Mouse (Mus musculus): ENCODE data around the gene Slc22a3. TPM values are rescaled to one million over a fixed set of nuclear protein-coding genes. Genes with fewer than 3 reads are reported as not detected.

The Slc22a3 gene
- polyA plus RNA-seq, 1 experiment from 2014 or later = 0.17 TPM

DNA sequence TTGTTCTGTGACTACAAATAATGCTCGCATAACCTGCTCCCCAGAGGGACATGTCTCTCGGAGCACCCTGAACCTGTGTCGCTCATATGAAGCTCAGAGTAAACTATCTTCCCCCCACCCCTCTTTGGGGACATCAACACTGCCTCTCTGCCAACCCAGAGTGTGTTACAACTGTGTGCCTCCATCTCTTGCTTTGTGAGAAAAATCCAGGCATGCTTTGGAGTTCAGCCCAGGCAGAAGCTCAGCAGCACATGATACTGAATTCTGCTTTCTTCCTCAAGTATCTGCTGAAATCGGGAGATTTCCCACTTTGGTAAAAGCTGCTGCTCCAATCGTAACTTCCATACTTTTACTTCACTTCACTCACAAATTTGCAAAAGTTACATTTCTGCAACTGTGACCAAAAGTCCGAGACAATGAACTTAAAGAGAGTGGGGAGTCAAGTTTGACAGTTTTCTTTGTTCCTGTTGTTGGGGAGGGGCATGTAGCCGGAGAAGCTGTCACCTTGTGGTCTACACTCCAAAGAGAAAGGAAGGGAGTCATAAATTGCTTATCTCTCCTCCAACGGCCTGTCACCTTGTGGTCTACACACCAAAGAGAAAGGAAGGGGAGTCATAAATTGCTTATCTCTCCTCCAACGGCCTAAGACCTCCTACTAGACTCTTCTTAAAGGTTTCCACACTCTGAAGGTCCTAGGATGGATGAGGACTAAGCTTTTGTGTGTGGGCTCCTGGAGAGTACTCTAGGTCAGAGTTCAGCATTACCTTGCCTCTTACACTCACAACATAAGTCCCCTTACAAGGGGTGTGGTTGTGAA lies 5.8 kb upstream of the Slc22a3 start:
- no peak overlapping the region for H3K9ac ChIP-seq (ENCODE audit: low read length)
- no peak overlapping the region for H3K27ac ChIP-seq (replicated peaks; ENCODE audit: low read depth, low read length)
- ATAC-seq (ENCODE audit: insufficient number of reproducible peaks, low FRiP score, low TSS enrichment, low read depth) (no peak), DNase-seq (ENCODE audit: low spot score) (no peak)
- 59% methylated on average over 9 of the region's 9 CpGs for WGBS
- H3K4me3 ChIP-seq (ENCODE audit: low read depth, low read length) = no peak overlapping the region
- H3K36me3 ChIP-seq (ENCODE audit: control insufficient read depth, insufficient read depth, low read length) = no peaks in the 10 kb centered on the region
- H3K4me2 ChIP-seq (ENCODE audit: low read depth, severe bottlenecking) = no peak overlapping the region
- H3K4me1 ChIP-seq (ENCODE audit: control insufficient read depth, insufficient read depth, low read length) = no peaks in the 10 kb centered on the region
- peaks cover 8% of the 10 kb centered on the region for H3K27me3 ChIP-seq (ENCODE audit: control insufficient read depth, insufficient read depth, low read length)
- H3K9me3 ChIP-seq (ENCODE audit: control insufficient read depth, low read length) = no peaks in the 10 kb centered on the region

DNA sequence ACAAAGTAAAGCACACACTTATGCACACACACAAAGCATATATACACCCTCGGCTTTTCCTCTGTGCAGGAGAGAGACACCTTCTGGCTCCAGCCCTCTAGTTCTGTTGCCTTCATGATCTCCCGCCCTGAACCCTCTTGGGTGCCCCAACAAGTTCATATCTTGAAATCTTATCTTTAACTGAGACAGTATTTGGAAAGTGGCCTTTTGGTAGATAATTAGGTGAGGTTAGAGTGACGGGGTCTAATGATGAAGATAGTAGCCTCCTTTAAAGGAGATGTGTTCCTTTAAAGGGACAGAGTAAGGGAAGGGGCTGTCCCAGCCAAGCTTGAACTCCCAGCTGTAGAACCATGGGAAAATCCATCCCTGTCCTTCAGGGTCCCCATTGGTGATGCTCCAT lies 3.7 kb upstream of the Slc22a3 start:
- DNase-seq (ENCODE audit: low spot score) = no peak
- 82% methylated on average over 3 of the region's 3 CpGs for WGBS
- ATAC-seq (ENCODE audit: insufficient number of reproducible peaks, low FRiP score, low TSS enrichment, low read depth) = no peak

DNA sequence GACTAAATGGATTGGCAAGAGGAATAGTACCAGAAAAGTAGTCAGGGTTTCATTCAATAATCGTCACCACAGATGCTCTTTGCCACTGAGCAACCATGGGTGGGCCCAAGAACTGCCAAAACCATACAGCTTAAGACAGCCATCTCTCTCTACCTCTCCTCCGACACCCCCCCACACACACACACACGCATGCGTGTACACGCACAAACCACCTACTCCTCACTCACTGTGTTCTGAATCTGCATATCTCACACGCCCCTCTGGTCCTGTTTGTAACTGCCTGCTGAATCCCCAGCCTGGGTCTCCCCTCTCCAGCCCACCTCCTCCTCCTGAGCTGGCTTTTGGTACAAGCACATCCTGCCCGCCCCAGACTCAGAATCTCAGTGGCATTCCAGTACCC lies 872 bp upstream of the Slc22a3 start:
- no peak for DNase-seq (ENCODE audit: low spot score)
- WGBS = 37% methylated on average over 7 of the region's 7 CpGs

More for the DNA sequence above, 3.7 kb upstream of the Slc22a3 start:
- no peak overlapping the region for H3K9ac ChIP-seq (ENCODE audit: low read length)
- H3K4me1 ChIP-seq (ENCODE audit: control insufficient read depth, insufficient read depth, low read length) = 0 out of 2 replicates have a peak, but pooled peaks cover 4% of the 10 kb centered on the region
- no peaks in the 10 kb centered on the region for H3K36me3 ChIP-seq (ENCODE audit: control insufficient read depth, insufficient read depth, low read length)
- no peak overlapping the region for H3K4me3 ChIP-seq (ENCODE audit: low read depth, low read length)
- no peak overlapping the region for H3K27ac ChIP-seq (replicated peaks; ENCODE audit: low read depth, low read length)
- H3K4me2 ChIP-seq (ENCODE audit: low read depth, severe bottlenecking) = no peak overlapping the region
- H3K9me3 ChIP-seq (ENCODE audit: control insufficient read depth, low read length) = no peaks in the 10 kb centered on the region
- peaks cover 30% of the 10 kb centered on the region for H3K27me3 ChIP-seq (ENCODE audit: control insufficient read depth, insufficient read depth, low read length)

DNA sequence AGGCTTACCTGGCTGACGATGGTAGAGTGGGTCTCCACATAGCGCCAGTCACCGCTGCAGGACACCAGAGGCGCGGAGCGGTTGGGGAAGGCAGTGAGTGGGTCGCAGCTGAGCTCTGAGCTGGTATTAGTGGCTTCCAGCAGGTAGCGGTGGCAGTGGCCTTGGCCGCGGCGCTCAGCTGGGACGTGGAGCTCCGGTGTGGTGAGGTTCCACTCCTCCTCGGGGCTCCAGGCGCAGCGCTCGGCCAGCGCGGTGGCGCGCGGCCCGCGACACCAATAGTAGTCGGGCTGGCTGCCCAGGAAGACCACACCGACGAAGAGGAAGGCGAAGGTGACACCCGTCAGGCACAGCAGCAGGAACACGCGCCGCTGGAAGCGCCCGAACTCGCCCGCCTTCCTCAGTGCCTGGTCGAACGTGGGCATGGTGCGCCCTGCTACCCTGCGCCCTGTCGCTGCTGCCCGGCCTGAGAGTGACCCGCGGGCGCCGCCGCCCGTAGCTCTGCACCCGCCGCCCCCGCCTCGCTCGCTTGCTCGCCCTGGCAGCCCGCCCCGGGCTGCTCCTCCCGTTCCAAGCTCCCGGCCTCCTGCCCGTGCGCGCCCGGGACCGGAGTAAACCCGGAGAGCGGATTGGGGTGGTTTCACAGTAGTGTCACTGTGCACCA lies 471 bp downstream of the Slc22a3 start:
- DNase-seq (ENCODE audit: low spot score) (peak; percentile 45), ATAC-seq (ENCODE audit: insufficient number of reproducible peaks, low FRiP score, low TSS enrichment, low read depth) (no peak)
- no peak overlapping the region for H3K27ac ChIP-seq (replicated peaks; ENCODE audit: low read depth, low read length)

More for the DNA sequence above, 872 bp upstream of the Slc22a3 start:
- H3K27me3 ChIP-seq (ENCODE audit: control insufficient read depth, insufficient read depth, low read length) = peaks cover 44% of the 10 kb centered on the region
- no peaks in the 10 kb centered on the region for H3K9me3 ChIP-seq (ENCODE audit: control insufficient read depth, low read length)
- H3K4me1 ChIP-seq (ENCODE audit: control insufficient read depth, insufficient read depth, low read length) = 0 out of 2 replicates have a peak, but pooled peaks cover 4% of the 10 kb centered on the region
- H3K9ac ChIP-seq (ENCODE audit: low read length) = no peak overlapping the region
- no peaks in the 10 kb centered on the region for H3K36me3 ChIP-seq (ENCODE audit: control insufficient read depth, insufficient read depth, low read length)
- no peak overlapping the region for H3K27ac ChIP-seq (replicated peaks; ENCODE audit: low read depth, low read length)
- ATAC-seq (ENCODE audit: insufficient number of reproducible peaks, low FRiP score, low TSS enrichment, low read depth) = no peak
- H3K4me2 ChIP-seq (ENCODE audit: low read depth, severe bottlenecking) = no peak overlapping the region
- no peak overlapping the region for H3K4me3 ChIP-seq (ENCODE audit: low read depth, low read length)

DNA sequence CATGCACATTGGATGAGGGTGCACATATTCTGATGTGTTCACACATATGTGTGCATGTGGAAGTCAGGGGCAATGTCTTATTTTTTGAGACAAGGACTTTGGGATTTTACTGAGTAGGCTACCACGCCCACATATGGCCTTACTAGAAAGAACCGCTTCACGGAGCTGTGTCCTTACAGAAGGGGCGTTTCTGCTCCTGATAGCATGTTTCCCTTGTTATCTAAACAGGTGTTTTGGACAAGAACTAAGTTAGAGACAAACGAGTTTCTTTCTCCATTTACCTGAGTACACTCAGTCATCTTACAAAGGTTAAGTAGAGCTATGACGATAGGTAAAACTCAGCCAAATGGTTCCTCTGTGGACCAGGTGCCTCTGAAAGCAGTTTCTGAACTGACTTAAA lies 1.8 kb downstream of the Slc22a3 start:
- H3K4me1 ChIP-seq (ENCODE audit: control insufficient read depth, insufficient read depth, low read length) = 0 out of 2 replicates have a peak, but pooled peaks cover 4% of the 10 kb centered on the region
- H3K27me3 ChIP-seq (ENCODE audit: control insufficient read depth, insufficient read depth, low read length) = peaks cover 44% of the 10 kb centered on the region
- no peak overlapping the region for H3K9ac ChIP-seq (ENCODE audit: low read length)
- WGBS = 79% methylated on average over 6 of the region's 6 CpGs
- DNase-seq (ENCODE audit: low spot score) = no peak
- H3K9me3 ChIP-seq (ENCODE audit: control insufficient read depth, low read length) = no peaks in the 10 kb centered on the region
- no peak overlapping the region for H3K27ac ChIP-seq (replicated peaks; ENCODE audit: low read depth, low read length)
- ATAC-seq (ENCODE audit: insufficient number of reproducible peaks, low FRiP score, low TSS enrichment, low read depth) = no peak
- H3K4me2 ChIP-seq (ENCODE audit: low read depth, severe bottlenecking) = no peak overlapping the region
- no peak overlapping the region for H3K4me3 ChIP-seq (ENCODE audit: low read depth, low read length)
- H3K36me3 ChIP-seq (ENCODE audit: control insufficient read depth, insufficient read depth, low read length) = no peaks in the 10 kb centered on the region

More for the DNA sequence above, 471 bp downstream of the Slc22a3 start:
- WGBS = 2% methylated on average over 65 of the region's 65 CpGs
- Histone ChIP-seq H3K9ac (ENCODE audit: low read length) (peak overlapping the region; percentile 34; the same call in 1 of the 2 replicates), H3K4me2 (ENCODE audit: low read depth, severe bottlenecking) (peak overlapping the region; percentile 57), H3K36me3 (ENCODE audit: control insufficient read depth, insufficient read depth, low read length) (no peaks in the 10 kb centered on the region), H3K4me1 (ENCODE audit: control insufficient read depth, insufficient read depth, low read length) (0 out of 2 replicates have a peak, but pooled peaks cover 4% of the 10 kb centered on the region), H3K4me3 (ENCODE audit: low read depth, low read length) (peak overlapping the region; percentile 30), H3K9me3 (ENCODE audit: control insufficient read depth, low read length) (no peaks in the 10 kb centered on the region), H3K27me3 (ENCODE audit: control insufficient read depth, insufficient read depth, low read length) (peaks cover 44% of the 10 kb centered on the region)

DNA sequence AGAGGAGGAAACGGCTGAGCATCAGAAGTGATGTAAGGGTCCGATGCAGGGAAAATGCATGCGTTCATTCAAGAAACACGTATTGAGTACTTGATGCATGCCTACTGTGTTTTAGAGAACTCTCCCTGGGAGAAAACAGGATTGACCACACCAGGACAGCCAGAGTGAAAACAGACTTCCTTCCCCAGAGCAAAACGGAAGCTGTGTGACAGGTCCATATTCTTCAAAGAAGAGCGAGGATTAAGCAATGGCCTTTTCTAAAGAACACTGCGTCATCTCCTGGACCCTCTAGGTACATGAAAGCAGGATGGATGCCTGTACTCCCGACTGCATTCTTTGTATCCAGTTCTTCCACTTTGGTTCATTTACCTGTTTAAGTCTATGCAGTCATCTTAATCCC lies 8.1 kb downstream of the Slc22a3 start:
- no peaks in the 10 kb centered on the region for H3K9me3 ChIP-seq (ENCODE audit: control insufficient read depth, low read length)
- H3K9ac ChIP-seq (ENCODE audit: low read length) = no peak overlapping the region
- DNase-seq (ENCODE audit: low spot score) = no peak
- H3K27me3 ChIP-seq (ENCODE audit: control insufficient read depth, insufficient read depth, low read length) = no peaks in the 10 kb centered on the region
- WGBS = 83% methylated on average over 8 of the region's 8 CpGs
- H3K36me3 ChIP-seq (ENCODE audit: control insufficient read depth, insufficient read depth, low read length) = no peaks in the 10 kb centered on the region
- H3K4me3 ChIP-seq (ENCODE audit: low read depth, low read length) = no peak overlapping the region
- no peak overlapping the region for H3K27ac ChIP-seq (replicated peaks; ENCODE audit: low read depth, low read length)
- H3K4me1 ChIP-seq (ENCODE audit: control insufficient read depth, insufficient read depth, low read length) = no peaks in the 10 kb centered on the region
- ATAC-seq (ENCODE audit: insufficient number of reproducible peaks, low FRiP score, low TSS enrichment, low read depth) = no peak
- H3K4me2 ChIP-seq (ENCODE audit: low read depth, severe bottlenecking) = no peak overlapping the region

DNA sequence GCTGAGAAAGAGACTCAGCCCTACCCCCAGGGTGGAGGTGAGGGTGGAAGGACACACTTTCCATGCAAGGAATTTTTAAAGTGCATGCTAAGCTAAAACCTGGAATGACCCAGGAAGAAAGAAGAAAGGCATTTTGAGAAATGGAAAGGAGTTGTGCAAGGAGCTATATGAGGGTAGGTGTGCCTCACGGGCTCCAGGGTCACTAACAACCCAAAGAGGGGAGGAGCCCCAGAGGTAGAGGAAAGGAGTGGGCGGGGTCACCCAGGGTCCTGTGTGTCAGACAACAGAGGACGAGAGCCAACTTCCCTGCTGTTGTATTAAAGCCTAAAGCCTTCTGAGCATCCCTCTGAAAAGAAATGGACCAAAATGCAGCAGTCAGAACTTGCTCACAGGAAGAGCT lies 11.9 kb downstream of the Slc22a3 start:
- no peaks in the 10 kb centered on the region for H3K36me3 ChIP-seq (ENCODE audit: control insufficient read depth, insufficient read depth, low read length)
- H3K4me2 ChIP-seq (ENCODE audit: low read depth, severe bottlenecking) = no peak overlapping the region
- no peaks in the 10 kb centered on the region for H3K4me1 ChIP-seq (ENCODE audit: control insufficient read depth, insufficient read depth, low read length)
- H3K4me3 ChIP-seq (ENCODE audit: low read depth, low read length) = no peak overlapping the region
- H3K27ac ChIP-seq (replicated peaks; ENCODE audit: low read depth, low read length) = no peak overlapping the region
- H3K27me3 ChIP-seq (ENCODE audit: control insufficient read depth, insufficient read depth, low read length) = no peaks in the 10 kb centered on the region
- H3K9ac ChIP-seq (ENCODE audit: low read length) = no peak overlapping the region
- no peaks in the 10 kb centered on the region for H3K9me3 ChIP-seq (ENCODE audit: control insufficient read depth, low read length)
- DNase-seq (ENCODE audit: low spot score) (no peak), ATAC-seq (ENCODE audit: insufficient number of reproducible peaks, low FRiP score, low TSS enrichment, low read depth) (no peak)
- WGBS = 55% methylated on average over 3 of the region's 3 CpGs

DNA sequence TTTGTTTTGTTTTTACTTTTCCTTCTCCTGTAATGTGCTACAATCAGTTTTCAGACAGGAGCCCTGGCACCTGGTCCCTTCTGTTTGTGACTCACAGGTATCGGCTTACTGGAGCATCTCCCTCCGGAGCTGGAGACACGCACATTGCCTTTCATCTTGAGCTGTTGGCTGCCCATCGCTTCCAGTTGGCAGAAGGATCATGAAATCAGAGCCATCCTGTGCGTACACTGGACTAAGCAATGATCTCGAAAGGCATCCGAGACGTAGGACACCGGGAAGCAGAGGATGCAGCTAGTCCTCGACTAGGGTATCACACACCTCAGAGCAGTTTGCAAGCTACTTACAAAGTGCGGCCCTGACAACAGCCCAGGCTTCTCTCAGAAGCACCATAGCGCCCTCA lies 15.9 kb downstream of the Slc22a3 start:
- no peak overlapping the region for H3K27ac ChIP-seq (replicated peaks; ENCODE audit: low read depth, low read length)
- H3K4me3 ChIP-seq (ENCODE audit: low read depth, low read length) = no peak overlapping the region
- H3K4me1 ChIP-seq (ENCODE audit: control insufficient read depth, insufficient read depth, low read length) = no peaks in the 10 kb centered on the region
- no peak overlapping the region for H3K9ac ChIP-seq (ENCODE audit: low read length)
- DNase-seq (ENCODE audit: low spot score) = no peak
- H3K4me2 ChIP-seq (ENCODE audit: low read depth, severe bottlenecking) = no peak overlapping the region
- no peak for ATAC-seq (ENCODE audit: insufficient number of reproducible peaks, low FRiP score, low TSS enrichment, low read depth)
- WGBS = 80% methylated on average over 12 of the region's 12 CpGs
- no peaks in the 10 kb centered on the region for H3K36me3 ChIP-seq (ENCODE audit: control insufficient read depth, insufficient read depth, low read length)
- H3K27me3 ChIP-seq (ENCODE audit: control insufficient read depth, insufficient read depth, low read length) = no peaks in the 10 kb centered on the region
- no peaks in the 10 kb centered on the region for H3K9me3 ChIP-seq (ENCODE audit: control insufficient read depth, low read length)
